Mouse (Mus musculus): ENCODE measurements around the gene Shtn1.

Shtn1 gene

GRCm38 (mm10) chr19:59075472-59076101, at the start of gene Shtn1:
Gene Shtn1 (minus strand): TSS chr19:59076100.
- peak; percentile 42 for DNase-seq (ENCODE audit: extremely low spot score)

- no peak for DNase-seq (ENCODE audit: extremely low spot score)
These were observed 38.3 kb upstream of the Shtn1 start for GRCm38 (mm10) chr19:59114152-59114551.

DNA sequence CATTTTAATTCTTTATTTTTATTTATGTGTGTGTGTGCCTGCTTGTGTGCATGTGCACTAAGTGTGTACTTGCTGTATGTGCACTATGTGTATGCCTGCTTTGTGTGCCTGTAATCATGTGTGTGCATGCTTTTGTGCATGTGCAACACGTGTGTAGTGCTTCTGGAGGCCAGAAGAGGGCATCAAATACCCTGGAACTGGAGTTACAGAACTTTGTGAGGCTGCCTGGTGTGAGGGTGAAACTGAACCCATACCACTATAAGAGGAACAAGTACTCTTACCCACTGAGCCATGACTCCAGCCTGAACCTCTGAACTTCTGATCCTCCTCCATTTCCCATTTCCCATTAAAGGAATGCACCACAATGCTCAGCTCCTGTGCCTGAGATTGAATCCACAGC, 34.0 kb upstream of the Shtn1 start:
- no peak for DNase-seq (ENCODE audit: extremely low spot score)

- no peak for DNase-seq (ENCODE audit: extremely low spot score)
These were observed 22.4 kb upstream of the Shtn1 start for GRCm38 (mm10) chr19:59098315-59098714.

DNA sequence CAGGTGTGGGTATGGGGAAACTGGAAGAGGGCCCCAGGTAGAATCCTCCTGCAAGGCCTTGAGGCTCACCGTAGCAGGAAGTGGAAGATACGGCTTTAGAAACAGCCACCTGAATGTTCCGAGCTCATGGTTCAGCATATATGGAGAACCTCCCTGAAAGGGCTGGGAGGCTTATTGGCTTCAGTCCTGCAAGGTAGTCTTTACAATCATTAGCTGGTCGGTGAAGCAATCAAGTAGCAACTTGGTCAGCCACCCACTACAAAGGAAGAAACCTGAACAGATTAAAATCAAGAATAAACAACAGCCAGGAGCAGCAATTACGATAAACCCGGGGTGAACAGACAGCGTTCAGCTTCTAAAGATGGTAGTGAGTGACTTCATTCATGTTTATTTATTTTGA, 16.4 kb upstream of the Shtn1 start:
- no peak for DNase-seq (ENCODE audit: extremely low spot score)

DNA sequence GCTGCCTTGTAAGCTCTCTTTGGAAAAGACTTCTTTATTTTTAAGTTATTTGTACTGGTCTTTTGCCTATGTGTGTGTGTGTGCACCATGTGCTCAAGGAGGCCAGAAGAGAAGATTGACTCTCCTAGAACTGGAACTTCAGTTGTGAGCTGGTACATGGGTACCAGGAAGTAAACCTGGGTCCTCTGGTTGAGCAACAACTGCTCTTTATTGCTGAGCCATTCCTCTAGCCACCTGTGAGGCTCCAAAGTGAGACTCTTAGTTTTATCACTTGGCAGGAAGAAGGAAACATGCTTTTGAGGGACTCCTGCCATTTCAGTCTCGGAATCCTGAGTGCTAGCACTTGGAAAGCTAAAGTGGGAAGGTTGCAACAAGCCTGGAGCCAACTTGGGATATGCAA, 14.4 kb upstream of the Shtn1 start:
- no peak for DNase-seq (ENCODE audit: extremely low spot score)

DNA sequence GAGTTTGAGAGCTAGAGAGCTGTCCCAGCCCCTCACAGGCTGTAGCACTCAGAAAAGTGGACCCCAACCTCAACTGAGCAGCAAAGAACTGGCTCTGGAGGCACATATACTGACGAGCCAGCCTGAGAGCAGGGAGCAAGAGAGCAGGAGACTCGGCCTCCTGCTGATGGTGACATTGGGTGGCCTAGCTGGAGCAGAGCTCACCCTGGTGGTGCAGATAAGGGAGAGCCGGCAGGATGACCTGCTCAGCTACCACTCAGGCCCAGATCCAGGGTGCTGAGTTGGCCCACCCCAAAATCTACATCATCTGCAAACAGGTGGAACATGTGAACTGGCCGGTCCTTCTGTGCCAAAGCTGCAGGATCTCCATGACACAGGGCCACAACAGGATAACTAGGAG, 8.4 kb upstream of the Shtn1 start:
- DNase-seq (ENCODE audit: extremely low spot score) = no peak

- no peak for DNase-seq (ENCODE audit: extremely low spot score)
These were observed 231 bp upstream of the Shtn1 start for GRCm38 (mm10) chr19:59076131-59076530.

DNA sequence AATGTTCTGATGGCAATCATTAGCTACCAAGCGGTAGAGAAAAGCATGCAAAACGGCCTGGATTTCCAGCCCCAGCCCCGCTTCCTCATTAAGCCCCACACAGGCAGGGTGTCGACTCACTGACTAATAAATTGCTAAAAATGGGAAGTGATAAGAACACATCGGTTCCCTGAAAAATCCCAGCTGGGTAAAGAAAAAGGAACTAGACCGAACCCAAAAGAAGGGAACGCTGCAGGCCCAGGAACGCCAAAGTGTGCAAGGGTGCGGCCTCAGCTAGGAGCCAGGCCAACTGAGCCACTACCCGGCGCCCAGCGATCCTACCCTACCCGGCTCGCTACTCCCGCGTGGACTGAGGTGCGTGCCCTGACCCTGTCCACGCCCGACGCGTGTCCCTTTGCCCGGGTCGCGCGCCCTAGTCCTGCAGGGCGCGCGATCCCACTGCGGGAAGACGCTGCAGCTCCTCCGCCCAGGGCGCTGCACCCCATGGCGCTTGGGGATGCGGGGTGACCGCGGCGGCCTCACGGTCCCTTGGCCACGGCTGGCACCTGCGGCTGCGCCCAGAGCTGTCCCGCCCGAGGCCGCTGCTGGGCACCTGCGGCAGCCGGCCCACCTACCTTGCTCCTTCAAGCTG, 944 bp downstream of the Shtn1 start:
- peak; percentile 26 for DNase-seq (ENCODE audit: extremely low spot score)

DNA sequence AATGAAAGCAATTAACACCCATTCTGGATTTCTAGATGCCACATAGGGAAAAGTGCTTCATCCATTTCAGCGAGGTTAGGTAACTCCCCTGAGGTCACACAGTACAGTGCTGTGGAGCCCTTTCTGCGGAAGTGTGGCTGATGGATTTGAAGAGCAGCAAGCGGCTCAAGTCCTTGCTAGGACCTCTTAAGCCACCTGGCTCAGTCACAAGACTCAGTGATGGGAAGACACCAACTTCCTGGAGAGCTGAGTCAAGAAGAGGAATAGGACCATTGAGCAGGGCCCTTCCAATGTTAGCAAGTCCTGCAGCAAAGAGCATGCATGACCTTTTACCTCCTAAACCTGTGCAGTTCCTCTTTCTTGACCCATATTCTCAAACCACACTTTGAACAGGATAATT, 1.5 kb downstream of the Shtn1 start:
- DNase-seq (ENCODE audit: extremely low spot score) = no peak

GRCm38 (mm10) chr19:59073006-59073405, 2.9 kb downstream of the Shtn1 start:
- DNase-seq (ENCODE audit: extremely low spot score) = no peak

DNA sequence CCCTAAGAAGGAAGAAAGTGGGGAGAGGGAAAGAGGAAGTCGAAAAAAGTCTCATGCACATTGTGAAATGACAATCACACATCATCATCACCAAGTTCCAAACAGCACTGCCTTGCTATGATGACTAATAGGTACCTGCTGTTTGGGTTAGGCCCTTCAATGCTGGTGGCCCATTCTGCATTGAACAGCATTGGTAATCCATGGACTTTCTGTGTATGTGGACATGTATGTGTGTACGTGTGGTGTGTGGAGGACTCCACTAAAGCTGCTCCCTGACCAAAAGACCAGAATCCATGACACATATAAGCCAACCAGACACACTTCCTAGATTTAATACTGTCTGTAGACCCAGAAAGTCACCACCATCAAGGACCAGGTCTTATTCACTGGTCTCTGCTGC, 3.9 kb downstream of the Shtn1 start:
- DNase-seq (ENCODE audit: extremely low spot score) = no peak

DNA sequence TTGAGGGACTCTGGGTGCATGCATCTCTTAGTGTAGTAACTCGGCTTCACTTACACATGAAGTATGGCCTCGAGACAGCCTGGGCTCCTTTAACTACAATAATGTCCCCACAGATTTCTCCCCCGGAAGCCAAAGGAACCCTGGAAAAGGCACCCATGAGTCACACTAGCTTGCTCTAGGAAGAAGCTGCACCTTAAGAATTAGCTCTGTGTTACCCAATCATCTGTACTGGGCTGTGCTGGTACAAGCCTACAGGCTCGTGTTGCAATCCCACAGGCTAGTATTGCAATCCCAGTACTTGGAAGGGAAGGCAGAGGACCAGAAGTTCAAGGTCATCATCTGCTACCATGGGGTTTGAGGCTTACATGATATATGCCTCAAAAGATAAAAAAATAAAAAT, 4.5 kb downstream of the Shtn1 start:
- no peak for DNase-seq (ENCODE audit: extremely low spot score)

GRCm38 (mm10) chr19:59067652-59068051, 8.2 kb downstream of the Shtn1 start:
- no peak for DNase-seq (ENCODE audit: extremely low spot score)

GRCm38 (mm10) chr19:59066670-59067069, 9.2 kb downstream of the Shtn1 start:
- DNase-seq (ENCODE audit: extremely low spot score) = no peak

DNA sequence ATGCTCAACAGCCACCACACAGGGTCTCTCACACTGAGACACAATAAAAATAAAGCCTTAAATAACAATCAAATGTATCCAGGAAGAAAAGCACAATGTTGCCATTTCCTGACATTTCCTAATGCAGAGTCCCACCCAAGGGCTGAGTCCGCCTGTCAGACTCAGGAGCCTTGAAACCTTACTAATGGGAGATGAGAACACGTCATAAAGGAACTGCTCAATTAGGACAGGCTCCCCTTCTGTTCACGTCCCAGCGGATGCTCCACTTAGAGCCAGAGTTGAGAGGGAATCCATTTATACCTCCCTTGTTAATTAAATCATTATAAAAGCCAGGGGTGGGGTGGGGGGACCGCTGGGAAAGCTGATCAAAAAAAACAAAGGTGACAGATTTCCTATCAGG, 9.8 kb downstream of the Shtn1 start:
- DNase-seq (ENCODE audit: extremely low spot score) = no peak

GRCm38 (mm10) chr19:59064616-59065015, 11.3 kb downstream of the Shtn1 start:
- no peak for DNase-seq (ENCODE audit: extremely low spot score)

GRCm38 (mm10) chr19:59063568-59063967, 12.3 kb downstream of the Shtn1 start:
- DNase-seq (ENCODE audit: extremely low spot score) = no peak

GRCm38 (mm10) chr19:59058105-59058504, 17.8 kb downstream of the Shtn1 start:
- DNase-seq (ENCODE audit: extremely low spot score) = no peak

- no peak for DNase-seq (ENCODE audit: extremely low spot score)
These were observed 18.5 kb downstream of the Shtn1 start for GRCm38 (mm10) chr19:59057366-59057765.

DNA sequence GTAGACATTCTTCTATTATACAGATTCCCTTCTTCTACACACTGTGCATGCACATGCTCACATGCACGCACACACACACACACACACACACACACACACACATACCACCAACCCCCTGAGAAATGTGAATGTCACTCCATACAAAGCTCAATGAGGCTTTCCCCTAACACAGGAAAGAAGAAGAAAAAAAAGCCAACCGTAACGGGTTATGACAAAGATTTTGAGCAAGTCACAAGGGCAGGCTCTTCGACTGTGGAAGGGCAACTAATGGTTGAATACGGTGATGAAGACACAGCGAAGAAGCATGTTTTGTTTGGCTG, 21.3 kb downstream of the Shtn1 start:
- DNase-seq (ENCODE audit: extremely low spot score) = no peak

- DNase-seq (ENCODE audit: extremely low spot score) = no peak
These were observed 21.8 kb downstream of the Shtn1 start for GRCm38 (mm10) chr19:59053931-59054631.

DNA sequence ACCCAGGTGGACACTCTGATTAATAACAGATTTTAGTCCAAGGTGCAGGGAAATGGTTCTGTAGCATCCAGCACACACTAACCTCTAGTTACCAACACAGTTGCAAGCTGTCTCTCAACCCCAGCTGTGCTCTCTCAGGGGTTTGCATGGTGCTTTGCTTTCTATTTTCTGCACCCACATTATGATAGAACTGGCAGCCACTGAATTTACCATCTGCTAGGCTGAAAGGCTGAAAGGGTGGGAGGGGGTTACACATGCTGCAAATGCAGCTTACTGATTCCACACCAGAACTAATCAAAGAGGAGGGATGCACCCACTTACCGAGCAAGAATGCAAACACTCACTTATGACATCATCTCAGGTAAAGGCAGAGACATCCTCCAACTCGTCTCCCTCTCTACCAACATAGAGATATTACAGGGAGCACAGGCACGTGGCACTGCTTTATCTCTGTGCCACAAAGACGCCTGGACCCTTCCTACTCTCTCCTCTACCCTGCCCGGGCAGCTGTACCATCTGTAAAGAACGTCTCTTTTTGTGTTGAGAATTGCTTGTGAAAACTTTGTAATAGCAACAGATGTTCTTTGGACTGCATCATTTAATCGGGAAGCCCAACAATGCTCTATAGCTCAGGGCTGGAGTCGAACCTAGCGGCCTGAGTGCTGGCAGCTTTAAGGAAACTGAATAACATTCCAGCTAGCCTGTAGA, 23.0 kb downstream of the Shtn1 start:
- DNase-seq (ENCODE audit: extremely low spot score) = no peak

Measured in embryo, embryonic 9.5 days (tissue).